Mouse (Mus musculus) olfactory bulb, adult 2 months (tissue): ENCODE measurements around the gene Nufip2.

Experiments
- CTCF ChIP-seq: fragments of 200-500 bp; IDR thresholded peaks from 2 replicates; pipeline ENCODE4 v1.5.1; 2012; ENCODE audit warnings: low read depth, mild to moderate bottlenecking, low read length, moderate library complexity; ENCODE audit not compliant: insufficient read depth
- POLR2A ChIP-seq: fragments of 200-500 bp; IDR thresholded peaks from 2 replicates; pipeline ENCODE4 v1.6.1; 2012; ENCODE audit warnings: mild to moderate bottlenecking, low read depth, low read length, moderate library complexity; ENCODE audit not compliant: insufficient read depth

GRCm38 (mm10) chr11:77743966-77744365, 58.0 kb downstream of the Nufip2 start:
- TF ChIP-seq POLR2A, result no peak
- TF ChIP-seq CTCF, result no peak
